Mouse (Mus musculus) cerebellum, adult 2 months (tissue): ENCODE measurements around the gene Klk1b26. TPM values are rescaled to one million over a fixed set of nuclear protein-coding genes. Genes with fewer than 3 reads are reported as not detected.
"Not testable (repeated sequence)": the region's sequence is repeated elsewhere in the genome, so short reads cannot be mapped to it uniquely, and the experiment has no call there.

Experiments used
- DNase-seq, 2 experiments: peaks; one replicate each; pipeline ENCODE4 v3.0.0; 2021
- H3K27ac ChIP-seq: fragments of 200-500 bp; 2 replicates; pipeline ENCODE4 v1.5.1; 2012; ENCODE audit warnings: low read length, control low read depth, inconsistent platforms; ENCODE audit not compliant: insufficient read depth
- H3K27me3 ChIP-seq: fragments of 200-500 bp; 2 replicates; pipeline ENCODE4 v1.6.1; 2012; ENCODE audit warnings: inconsistent platforms, mild to moderate bottlenecking, low read length, moderate library complexity; ENCODE audit not compliant: control insufficient read depth, insufficient read depth
- H3K4me1 ChIP-seq: fragments of 200-500 bp; 2 replicates; pipeline ENCODE4 v1.6.1; 2011; ENCODE audit warnings: low read length; ENCODE audit not compliant: control insufficient read depth, insufficient read depth
- H3K4me3 ChIP-seq: fragments of 200-500 bp; replicated peaks from 2 replicates; pipeline ENCODE3; 2011; ENCODE audit warnings: mild to moderate bottlenecking, low read depth, low read length, control low read depth; ENCODE audit not compliant: insufficient read depth
- CTCF ChIP-seq: fragments of 200-500 bp; IDR thresholded peaks from 2 replicates; pipeline ENCODE4 v1.5.1; 2011; ENCODE audit warnings: low read depth, mild to moderate bottlenecking, control low read depth, low read length, moderate library complexity, borderline replicate concordance; ENCODE audit not compliant: insufficient read depth
- POLR2A ChIP-seq: fragments of 200-500 bp; IDR thresholded peaks from 2 replicates; pipeline ENCODE4 v1.6.1; 2011; ENCODE audit warnings: low read length, control low read depth, borderline replicate concordance; ENCODE audit not compliant: insufficient read depth
- WGBS: fragments of 180-500 bp; shearing (Covaris S2); methylation state at CpG from one replicate; pipeline ENCODE4 v1.1.7; 2018; 5-methylcytosine and 5-hydroxymethylcytosine counted together
- polyA plus RNA-seq: library from polyadenylated mRNA; depleted of rRNA; stranded (reverse); fragments of >200 nt; gene quantifications from 2 replicates; pipeline ENCODE4 v1.2.3, GENCODE M21; 2012; rRNA removed

Klk1b26 gene
- polyA plus RNA-seq = not detected in 2 replicates

DNA sequence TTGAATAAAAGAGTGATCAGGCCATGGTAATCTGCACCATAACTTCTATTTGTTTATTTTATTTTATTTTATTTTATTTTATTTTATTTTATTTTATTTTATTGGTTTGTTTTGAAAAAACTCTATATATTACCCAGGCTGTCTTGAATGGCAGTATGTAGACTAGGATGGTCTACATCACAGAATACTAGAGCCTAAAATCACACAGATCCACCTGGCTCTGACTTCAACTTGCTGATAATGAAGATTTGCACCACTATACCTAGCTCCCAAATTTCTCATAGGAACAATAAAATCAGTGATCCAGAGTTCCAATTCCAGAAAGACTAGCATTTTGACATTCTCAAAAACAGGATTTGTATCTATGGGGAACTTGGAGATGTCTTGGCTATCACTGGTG is at the start of gene Klk1b26:
TSS of gene Klk1b26 (plus strand) at position 301 of the 400 bp plus-strand sequence.
- H3K4me1 ChIP-seq, H3K27me3 ChIP-seq, DNase-seq, H3K27ac ChIP-seq, H3K4me3 ChIP-seq: not testable (repeated sequence)

DNA sequence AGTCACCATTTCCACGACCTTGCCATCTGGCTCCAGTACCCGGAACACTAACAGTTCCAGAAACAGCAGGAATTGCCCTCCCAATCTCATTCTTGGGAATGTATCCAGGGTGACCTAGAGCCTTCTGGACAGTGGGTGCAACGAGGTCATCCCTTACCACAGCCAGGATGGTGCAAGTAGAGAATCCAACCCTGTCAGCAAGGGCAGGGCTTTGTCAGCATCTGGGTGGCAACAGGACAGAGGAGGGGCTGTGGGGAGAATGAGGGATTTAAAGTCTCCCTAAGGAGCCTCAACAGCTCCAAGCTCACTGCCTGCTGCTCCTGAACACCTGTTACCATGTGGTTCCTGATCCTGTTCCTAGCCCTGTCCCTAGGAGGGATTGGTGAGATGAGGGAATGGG is 45.5 kb upstream of the Klk1b26 start, which contains the start of gene Klk1b1:
TSS of gene Klk1b1 (plus strand) at position 301 of the 400 bp plus-strand sequence.
- 12% methylated on average over 3 of the region's 3 CpGs for WGBS
- no peak for DNase-seq
- Histone ChIP-seq H3K4me3 (no peak within 1 kb of the TSS), H3K4me1 (no peaks in the 10 kb centered on the region), H3K27me3 (no peaks in the 10 kb centered on the region), H3K27ac (no peak within 1 kb of the TSS)
- TF ChIP-seq CTCF (no peak), POLR2A (no peak)

DNA sequence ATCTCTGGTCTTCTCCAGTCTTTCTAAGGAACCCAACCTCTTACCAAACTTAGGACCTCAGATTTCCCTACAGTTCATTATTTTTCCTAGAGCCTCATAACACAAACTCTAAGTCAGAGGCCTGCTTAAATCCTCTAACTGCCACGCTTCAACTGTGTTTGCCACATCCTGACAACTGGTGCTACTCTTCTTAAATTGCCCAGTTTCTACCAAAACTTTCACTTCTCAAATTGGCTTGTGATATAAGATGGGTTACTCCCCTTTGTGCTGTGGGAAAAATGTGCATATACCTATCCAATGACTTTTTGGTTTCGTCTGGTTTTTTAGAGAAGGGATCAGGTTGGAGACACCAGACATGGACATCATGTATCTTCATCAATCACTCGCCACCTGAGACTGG is 44.9 kb upstream of the Klk1b26 start:
- DNase-seq = no peak
- Histone ChIP-seq H3K27me3 (no peaks in the 10 kb centered on the region), H3K4me1 (no peaks in the 10 kb centered on the region), H3K27ac (no peak overlapping the region), H3K4me3 (no peak overlapping the region)
- TF ChIP-seq CTCF (no peak), POLR2A (no peak)
- 88% methylated on average over 3 of the region's 3 CpGs for WGBS

DNA sequence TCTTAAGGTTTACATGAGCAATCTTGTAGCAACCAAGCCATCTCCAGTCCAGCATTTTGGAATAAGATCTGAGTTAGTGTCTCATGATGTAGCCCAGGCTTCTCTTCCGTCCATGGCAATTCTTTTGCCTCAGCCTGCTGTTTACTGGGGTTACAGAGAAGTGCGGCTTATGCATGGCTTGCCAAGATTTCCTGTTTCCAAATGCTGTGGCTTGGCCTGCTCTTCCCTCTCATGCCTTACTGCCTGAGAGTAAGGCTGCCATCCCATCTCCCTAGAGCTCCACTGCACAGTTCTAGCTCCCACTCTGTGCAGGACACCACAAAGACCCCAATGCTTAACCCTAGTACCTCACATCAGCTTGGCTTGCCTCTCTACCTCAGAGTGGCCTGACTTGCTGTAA is 44.4 kb upstream of the Klk1b26 start:
- 58% methylated on average over 2 of the region's 2 CpGs for WGBS
- Histone ChIP-seq H3K27me3 (no peaks in the 10 kb centered on the region), H3K27ac (no peak overlapping the region), H3K4me1 (no peaks in the 10 kb centered on the region), H3K4me3 (no peak overlapping the region)
- TF ChIP-seq POLR2A (no peak), CTCF (no peak)
- DNase-seq = no peak

DNA sequence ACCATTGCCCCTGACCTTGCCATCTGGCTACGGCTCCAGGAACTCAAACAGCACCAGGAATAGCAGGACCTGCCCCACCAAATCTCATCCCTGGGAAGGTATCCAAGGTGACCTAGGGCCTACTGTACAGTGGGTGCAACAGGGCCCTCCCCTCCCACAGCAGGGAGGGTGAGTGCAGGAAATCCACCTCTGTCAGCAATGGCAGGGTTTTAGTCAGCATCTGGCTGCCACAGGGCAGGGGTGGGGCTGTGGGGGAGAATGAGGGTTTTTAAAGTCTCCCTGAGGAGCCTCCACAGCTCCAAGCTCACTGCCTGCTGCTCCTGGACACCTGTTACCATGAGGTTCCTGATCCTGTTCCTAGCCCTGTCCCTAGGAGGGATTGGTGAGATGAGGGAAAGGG is 36.2 kb upstream of the Klk1b26 start, which contains the start of gene Klk1b9:
TSS of gene Klk1b9 (plus strand) at position 301 of the 400 bp plus-strand sequence.
- 69% methylated on average over 1 of the region's 1 CpGs for WGBS
- not testable (repeated sequence) for H3K27ac ChIP-seq, DNase-seq, H3K27me3 ChIP-seq, H3K4me3 ChIP-seq, H3K4me1 ChIP-seq

DNA sequence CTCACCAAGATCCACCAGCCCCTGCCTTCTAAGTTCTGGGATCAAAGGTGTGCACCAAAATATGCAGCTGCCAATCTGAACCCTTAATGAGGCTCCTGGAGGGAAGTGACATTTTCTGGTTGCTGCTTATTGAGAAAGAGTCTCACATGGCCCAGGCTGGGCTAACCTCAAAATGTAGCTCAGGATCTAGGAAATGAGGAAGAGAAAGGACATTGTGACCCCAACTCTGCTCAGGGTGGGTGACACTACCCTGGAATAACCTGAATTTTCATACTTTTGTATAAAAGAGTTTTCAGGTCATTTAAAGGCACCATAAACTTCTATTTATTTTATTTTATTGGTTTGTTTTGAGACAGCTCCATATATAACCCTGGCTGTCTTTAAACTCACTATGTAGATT is 26.3 kb upstream of the Klk1b26 start:
- H3K4me1 ChIP-seq = no peaks in the 10 kb centered on the region
- no peak overlapping the region for H3K4me3 ChIP-seq
- H3K27ac ChIP-seq = no peak overlapping the region
- H3K27me3 ChIP-seq = no peaks in the 10 kb centered on the region
- no peak for DNase-seq
- TF ChIP-seq POLR2A (no peak), CTCF (no peak)

DNA sequence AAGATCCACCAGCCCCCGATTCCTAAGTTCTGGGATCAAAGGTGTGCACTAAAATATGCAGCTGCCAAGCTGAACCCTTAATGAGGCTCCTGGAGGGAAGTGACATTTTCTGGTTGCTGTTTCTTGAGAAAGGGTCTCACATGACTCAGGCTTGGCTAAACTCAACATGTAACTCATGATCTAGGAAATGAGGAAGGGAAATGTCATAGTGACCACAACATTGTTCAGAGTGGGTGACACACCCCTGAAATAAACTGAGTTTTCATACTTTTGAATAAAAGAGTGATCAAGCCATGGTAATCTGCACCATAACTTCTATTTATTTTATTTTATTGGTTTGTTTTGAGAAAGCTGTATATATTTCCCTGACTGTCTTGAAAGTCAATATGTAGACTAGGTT is 17.1 kb upstream of the Klk1b26 start:
- H3K4me1 ChIP-seq, DNase-seq, H3K27me3 ChIP-seq, H3K27ac ChIP-seq, H3K4me3 ChIP-seq: not testable (repeated sequence)
- 58% methylated on average over 1 of the region's 1 CpGs for WGBS

DNA sequence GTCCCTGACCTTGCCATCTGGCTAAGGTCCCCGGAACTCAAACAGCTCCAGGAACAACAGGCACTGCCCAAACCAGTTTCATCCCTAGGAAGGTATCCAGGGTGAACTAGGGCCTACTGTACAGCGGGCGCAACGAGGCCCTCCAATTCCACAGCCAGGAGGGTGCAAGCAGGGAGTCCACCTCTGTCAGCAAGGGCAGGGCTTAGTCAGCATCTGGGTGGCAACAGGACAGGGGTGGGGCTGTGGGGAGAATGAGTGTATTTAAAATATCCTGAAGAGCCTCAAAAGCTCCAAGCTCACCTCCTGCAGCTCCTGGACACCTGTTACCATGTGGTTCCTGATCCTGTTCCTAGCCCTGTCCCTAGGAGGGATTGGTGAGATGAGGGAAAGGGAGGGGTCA is 16.4 kb upstream of the Klk1b26 start, which contains the start of gene Klk1b11:
TSS of gene Klk1b11 (plus strand) at position 301 of the 400 bp plus-strand sequence.
- not testable (repeated sequence) for H3K27me3 ChIP-seq, H3K27ac ChIP-seq, H3K4me3 ChIP-seq, DNase-seq, H3K4me1 ChIP-seq
- 72% methylated on average over 4 of the region's 4 CpGs for WGBS

DNA sequence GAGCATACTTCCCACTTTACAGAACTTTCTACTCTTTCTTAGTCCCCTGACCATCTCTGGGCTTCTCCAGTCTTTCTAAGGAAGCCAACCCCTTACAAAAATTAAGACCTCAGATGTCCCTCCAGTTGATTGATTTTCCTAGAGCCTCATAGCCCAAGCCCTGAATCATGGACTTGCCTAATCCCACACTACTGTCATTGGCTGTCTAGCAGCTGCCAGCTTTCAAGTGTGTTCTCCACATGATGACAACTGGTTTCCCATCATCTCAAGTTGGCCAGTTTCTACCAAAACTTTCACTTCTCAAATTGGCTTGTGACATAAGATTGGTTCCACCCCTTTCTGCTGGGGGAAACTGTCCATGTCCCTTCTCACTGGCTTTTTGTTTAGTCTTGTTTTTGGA is 7.1 kb upstream of the Klk1b26 start:
- no peak for DNase-seq
- Histone ChIP-seq H3K27me3 (no peaks in the 10 kb centered on the region), H3K4me3 (no peak overlapping the region), H3K27ac (no peak overlapping the region), H3K4me1 (no peaks in the 10 kb centered on the region)
- TF ChIP-seq POLR2A (no peak), CTCF (no peak)

DNA sequence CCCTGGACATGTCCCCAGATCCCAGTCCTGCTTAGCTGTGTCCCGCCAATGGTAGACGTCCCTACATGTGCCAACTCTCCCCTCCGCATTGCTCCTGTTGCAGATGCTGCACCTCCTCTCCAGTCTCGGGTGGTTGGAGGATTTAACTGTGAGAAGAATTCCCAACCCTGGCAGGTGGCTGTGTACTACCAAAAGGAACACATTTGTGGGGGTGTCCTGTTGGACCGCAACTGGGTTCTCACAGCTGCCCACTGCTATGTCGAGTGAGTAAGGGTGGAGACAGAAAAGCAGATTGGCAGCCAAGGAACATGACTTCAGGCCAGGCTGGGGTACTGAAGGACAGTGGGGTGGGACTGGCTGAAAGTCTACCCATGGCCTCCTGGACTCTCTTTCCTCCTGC is 2.7 kb downstream of the Klk1b26 start:
- not testable (repeated sequence) for H3K27me3 ChIP-seq, H3K4me3 ChIP-seq, H3K27ac ChIP-seq, DNase-seq, H3K4me1 ChIP-seq
- 65% methylated on average over 6 of the region's 6 CpGs for WGBS
